Mouse (Mus musculus) gastrocnemius, adult 2 months (tissue): Measurements from ENCODE around the gene Ano4. TPM values are rescaled to one million over a fixed set of nuclear protein-coding genes. Genes with fewer than 3 reads are reported as not detected.

Experiments
- DNase-seq: peaks from one replicate; pipeline ENCODE4 v3.0.0; 2022
- H3K27ac ChIP-seq: fragments of 200-600 bp; 2 replicates; pipeline ENCODE4 v1.8.1; 2022; ENCODE audit warnings: mild to moderate bottlenecking
- H3K4me3 ChIP-seq: fragments of 200-600 bp; 2 replicates; pipeline ENCODE4 v1.8.1; 2022; ENCODE audit warnings: mild to moderate bottlenecking, moderate library complexity
- CTCF ChIP-seq: fragments of 200-600 bp; IDR thresholded peaks from 2 replicates; pipeline ENCODE4 v1.8.1; 2022; ENCODE audit warnings: antibody characterized with exemption, mild to moderate bottlenecking, moderate library complexity
- intact Hi-C: fragments of 180-260 bp; cut with DNase I; formaldehyde crosslinking; loops from one replicate; pipeline ENCODE4 v1.15.1; 2025
- total RNA-seq, 2 experiments: library from RNA; stranded (reverse); gene quantifications; 2 replicates each; pipeline ENCODE4 v1.2.3; 2021

Ano4 gene
- total RNA-seq, 2 experiments from 2014 or later: 0.66 to 1.3 TPM

GRCm38 (mm10) chr10:88949649-88950296, 394.8 kb downstream of the Ano4 start:
- Histone ChIP-seq H3K27ac (no peak overlapping the region), H3K4me3 (no peak overlapping the region)
- intact Hi-C loops: no loop called here
- TF ChIP-seq CTCF: no peak
- DNase-seq: no peak

Other genes starting within 250 kb of the Ano4 start
- under 1 TPM; 0.89 to 0.95 TPM for gene Gas2l3, start 99.2 kb upstream of the Ano4 start, total RNA-seq
- gene Nr1h4, start 188.8 kb upstream of the Ano4 start, total RNA-seq: under 1 TPM in 1 of 2 experiments, not detected in 1; 0.25 TPM